Mouse (Mus musculus) liver, adult 2 months (tissue): ENCODE data around the gene Hspa1b. TPM values are rescaled to one million over a fixed set of nuclear protein-coding genes. Genes with fewer than 3 reads are reported as not detected.
A peak's percentile ranks its signal among the peaks of the same experiment; 100 is the strongest.
"Not testable (repeated sequence)": the region's sequence is repeated elsewhere in the genome, so short reads cannot be mapped to it uniquely, and the experiment has no call there.

Source experiments
- DNase-seq: peaks from one replicate; pipeline ENCODE4 v3.0.0-alpha.2; 2011; ENCODE audit warnings: low read depth, low spot score; ENCODE audit errors: extremely low read depth
- H3K27ac ChIP-seq: fragments of 200-500 bp; replicated peaks from 2 replicates; pipeline ENCODE4 v1.5.1; 2012; ENCODE audit warnings: low read depth, mild to moderate bottlenecking, control low read depth, inconsistent platforms, low read length; ENCODE audit not compliant: insufficient read depth
- H3K27me3 ChIP-seq: fragments of 200-500 bp; 2 replicates; pipeline ENCODE4 v1.6.1; 2012; ENCODE audit warnings: mild to moderate bottlenecking, moderate library complexity, low read length, inconsistent platforms; ENCODE audit not compliant: control insufficient read depth, insufficient read depth
- H3K36me3 ChIP-seq: fragments of 200-500 bp; 2 replicates; pipeline ENCODE4 v1.6.1; 2012; ENCODE audit warnings: low read length, inconsistent platforms; ENCODE audit not compliant: control insufficient read depth, insufficient read depth
- H3K4me1 ChIP-seq: fragments of 200-500 bp; 2 replicates; pipeline ENCODE4 v1.6.1; 2011; ENCODE audit warnings: low read length; ENCODE audit not compliant: control insufficient read depth, insufficient read depth
- H3K4me3 ChIP-seq: fragments of 200-500 bp; 2 replicates; pipeline ENCODE4 v1.5.1; 2011; ENCODE audit warnings: low read depth, mild to moderate bottlenecking, control low read depth, low read length, moderate library complexity; ENCODE audit not compliant: insufficient read depth
- H3K79me2 ChIP-seq: fragments of 200-500 bp; 2 replicates; pipeline ENCODE4 v1.6.1; 2012; ENCODE audit warnings: inconsistent platforms, mild to moderate bottlenecking, low read length, moderate library complexity; ENCODE audit not compliant: control insufficient read depth, insufficient read depth
- H3K9ac ChIP-seq: fragments of 200-500 bp; 2 replicates; pipeline ENCODE4 v1.6.1; 2012; ENCODE audit warnings: low read depth, mild to moderate bottlenecking, control low read depth, inconsistent platforms, low read length
- CTCF ChIP-seq: fragments of 200-500 bp; IDR thresholded peaks from 2 replicates; pipeline ENCODE4 v1.5.1; 2011; ENCODE audit warnings: low read depth, low read length, control low read depth
- POLR2A ChIP-seq: fragments of 200-500 bp; IDR thresholded peaks from 2 replicates; pipeline ENCODE4 v1.6.1; 2011; ENCODE audit warnings: low read length, control low read depth; ENCODE audit not compliant: insufficient read depth; ENCODE audit errors: extremely low read depth
- WGBS: fragments of 180-500 bp; shearing (Covaris S2); methylation state at CpG from one replicate; pipeline ENCODE4 v1.1.7; 2018; 5-methylcytosine and 5-hydroxymethylcytosine counted together
- polyA plus RNA-seq: library from polyadenylated mRNA; depleted of rRNA; stranded (reverse); fragments of >200 nt; gene quantifications from 2 replicates; pipeline ENCODE4 v1.2.3, GENCODE M21; 2012
- total RNA-seq: library from RNA; depleted of rRNA; stranded (reverse); fragments of >200 nt; gene quantifications from 2 replicates; pipeline ENCODE4 v1.2.3, GENCODE M21; 2014

Hspa1b gene
- total and polyA plus RNA-seq, 2 experiments = 3.6 to 10.0 TPM

DNA sequence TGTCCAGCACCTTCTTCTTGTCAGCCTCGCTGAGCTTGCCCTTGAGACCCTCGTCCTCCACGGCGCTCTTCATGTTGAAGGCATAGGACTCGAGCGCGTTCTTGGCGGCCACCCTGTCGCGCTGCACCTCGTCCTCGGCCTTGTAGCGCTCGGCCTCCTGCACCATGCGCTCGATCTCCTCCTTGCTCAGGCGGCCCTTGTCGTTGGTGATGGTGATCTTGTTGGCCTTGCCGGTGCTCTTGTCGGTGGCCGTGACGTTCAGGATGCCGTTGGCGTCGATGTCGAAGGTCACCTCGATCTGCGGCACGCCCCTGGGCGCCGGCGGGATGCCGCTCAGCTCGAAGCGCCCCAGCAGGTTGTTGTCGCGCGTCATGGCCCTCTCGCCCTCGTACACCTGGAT lies 1.7 kb downstream of the Hspa1b start:
- DNase-seq, H3K27me3 ChIP-seq, H3K27ac ChIP-seq, H3K9ac ChIP-seq, H3K79me2 ChIP-seq, H3K36me3 ChIP-seq, H3K4me1 ChIP-seq: not testable (repeated sequence)
- 9% methylated on average over 31 of the region's 40 CpGs for WGBS
- H3K4me3 ChIP-seq = peak overlapping the region; percentile 18; the same call in 1 of the 2 replicates

DNA sequence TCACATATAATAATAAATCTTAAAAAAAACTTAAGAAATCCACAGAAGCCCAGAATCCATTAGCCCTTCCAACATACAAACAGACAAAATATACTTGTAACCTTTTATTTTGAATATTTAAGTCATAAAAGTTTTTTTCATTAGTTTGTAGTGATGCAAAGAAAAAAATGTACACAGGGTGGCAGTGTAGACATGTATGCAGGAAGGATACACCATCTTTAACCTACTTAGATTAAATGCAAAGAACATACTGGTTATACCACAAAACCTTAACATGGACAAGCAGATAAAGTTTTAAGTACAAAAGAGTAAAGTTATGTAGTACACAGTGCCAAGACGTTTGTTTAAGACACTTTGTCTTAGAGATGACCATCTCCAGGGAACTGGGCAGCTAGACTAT lies 2.7 kb downstream of the Hspa1b start:
- no peak for DNase-seq
- TF ChIP-seq POLR2A (no peak), CTCF (no peak)
- WGBS = 30% methylated on average over 1 of the region's 1 CpGs
- Histone ChIP-seq H3K79me2 (peaks cover 5% of the 10 kb centered on the region; the same call in 1 of the 2 replicates), H3K27me3 (no peaks in the 10 kb centered on the region), H3K4me3 (no peak overlapping the region), H3K27ac (no peak overlapping the region), H3K9ac (no peak overlapping the region), H3K4me1 (peaks cover 7% of the 10 kb centered on the region), H3K36me3 (no peaks in the 10 kb centered on the region)

DNA sequence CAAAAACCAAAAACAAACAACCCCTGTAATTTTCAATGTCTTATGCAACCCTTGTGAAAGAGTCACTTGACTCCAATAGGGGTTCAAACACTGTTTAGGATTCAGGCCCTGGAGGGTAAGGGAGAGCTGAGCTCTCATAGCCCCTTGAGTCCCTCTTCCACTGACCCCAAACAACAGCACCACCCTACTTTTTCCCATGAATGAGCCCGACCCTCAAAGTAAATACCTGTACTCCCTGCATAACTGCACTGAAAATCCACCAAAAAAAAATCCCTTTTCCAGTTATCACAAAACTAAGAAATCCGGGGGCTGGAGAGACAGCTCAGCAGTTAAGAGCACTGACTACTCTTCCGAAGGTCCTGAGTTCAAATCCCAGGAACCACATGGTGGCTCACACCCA lies 3.2 kb downstream of the Hspa1b start:
- WGBS = 89% methylated on average over 3 of the region's 3 CpGs
- Histone ChIP-seq H3K27ac (peak overlapping the region; percentile 40; the same call in 1 of the 2 replicates), H3K27me3 (no peaks in the 10 kb centered on the region), H3K79me2 (peaks cover 5% of the 10 kb centered on the region; the same call in 1 of the 2 replicates), H3K9ac (no peak overlapping the region), H3K4me3 (no peak overlapping the region), H3K4me1 (peaks cover 8% of the 10 kb centered on the region), H3K36me3 (peaks cover 1% of the 10 kb centered on the region; the same call in 1 of the 2 replicates)
- TF ChIP-seq CTCF (no peak), POLR2A (no peak)
- DNase-seq = no peak

DNA sequence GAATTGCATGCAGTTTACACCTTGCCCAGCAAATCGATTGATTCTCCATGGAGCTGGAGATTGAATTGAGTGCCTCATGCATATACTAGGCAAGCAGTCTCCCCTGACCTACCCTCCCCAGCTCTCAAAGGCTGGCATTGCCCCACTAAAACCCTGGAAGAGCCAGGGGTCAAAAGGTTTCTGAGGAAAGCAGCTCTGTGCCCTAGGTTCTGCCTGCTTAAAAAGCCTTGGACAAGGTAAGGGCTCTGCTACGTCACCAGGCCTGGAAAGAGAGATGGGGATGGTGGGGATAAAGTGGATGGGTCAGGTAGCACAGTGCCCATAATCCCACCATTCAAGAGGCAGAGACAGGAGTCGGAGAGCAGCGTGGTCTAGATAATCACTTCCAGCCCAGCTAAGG lies 4.2 kb downstream of the Hspa1b start:
- H3K27me3 ChIP-seq = no peaks in the 10 kb centered on the region
- WGBS = 93% methylated on average over 4 of the region's 4 CpGs
- no peak overlapping the region for H3K4me3 ChIP-seq

DNA sequence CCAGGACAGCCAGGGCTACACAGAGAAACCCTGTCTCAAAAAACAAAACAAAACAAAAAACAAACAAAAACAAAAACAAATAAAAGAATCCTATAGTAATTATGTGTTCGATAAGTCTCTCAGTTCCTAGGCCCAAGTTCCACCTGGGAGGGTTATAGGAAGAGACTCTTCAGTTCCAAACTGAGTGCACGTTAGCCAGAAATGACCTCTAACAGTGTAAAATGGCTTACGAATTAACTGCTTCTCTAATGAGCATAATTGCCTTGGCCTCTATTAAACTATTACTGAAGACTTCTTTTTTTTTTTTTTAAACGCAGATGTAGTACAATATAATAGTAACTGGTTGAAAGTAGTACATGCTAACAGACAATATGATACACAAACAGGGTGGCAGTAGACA lies 5.1 kb downstream of the Hspa1b start:
- H3K36me3 ChIP-seq = peaks cover 7% of the 10 kb centered on the region; the same call in 1 of the 2 replicates
- DNase-seq = no peak
- no peak overlapping the region for H3K27ac ChIP-seq
- no peak overlapping the region for H3K4me3 ChIP-seq
- peaks cover 7% of the 10 kb centered on the region for H3K4me1 ChIP-seq
- peaks cover 5% of the 10 kb centered on the region; the same call in 1 of the 2 replicates for H3K79me2 ChIP-seq
- TF ChIP-seq POLR2A = no peak
- TF ChIP-seq CTCF = no peak
- H3K27me3 ChIP-seq = no peaks in the 10 kb centered on the region
- no peak overlapping the region for H3K9ac ChIP-seq
- WGBS = 96% methylated on average over 4 of the region's 4 CpGs

More for the DNA sequence above, 4.2 kb downstream of the Hspa1b start:
- H3K79me2 ChIP-seq = peaks cover 5% of the 10 kb centered on the region; the same call in 1 of the 2 replicates
- no peak overlapping the region for H3K27ac ChIP-seq
- peaks cover 7% of the 10 kb centered on the region for H3K4me1 ChIP-seq
- H3K36me3 ChIP-seq = peaks cover 6% of the 10 kb centered on the region; the same call in 1 of the 2 replicates
- no peak overlapping the region for H3K9ac ChIP-seq
- no peak for TF ChIP-seq POLR2A
- DNase-seq = no peak

DNA sequence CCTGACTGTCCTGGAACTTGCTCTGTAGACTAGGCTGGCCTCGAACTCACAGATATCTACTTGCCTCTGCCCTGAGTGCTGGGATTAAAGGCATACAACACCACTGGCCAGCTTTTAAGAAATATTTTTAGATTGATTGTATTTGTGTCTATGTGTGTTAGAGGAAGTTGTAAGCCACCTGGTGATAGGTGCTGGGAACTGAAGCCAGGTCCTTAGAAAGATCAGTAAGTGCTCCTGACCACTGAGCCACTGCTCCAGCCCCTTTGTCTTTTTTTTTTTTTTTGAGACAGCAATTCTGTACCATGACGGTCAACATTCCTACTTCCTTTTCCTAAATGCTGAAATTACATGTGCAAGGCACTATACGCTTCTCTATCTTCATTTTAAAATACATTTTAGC lies 5.8 kb downstream of the Hspa1b start:
- no peak overlapping the region; the same call in 1 of the 2 replicates for H3K27ac ChIP-seq
- no peak overlapping the region for H3K4me3 ChIP-seq
- peaks cover 7% of the 10 kb centered on the region; the same call in 1 of the 2 replicates for H3K36me3 ChIP-seq
- TF ChIP-seq POLR2A (no peak), CTCF (no peak)
- peaks cover 7% of the 10 kb centered on the region for H3K4me1 ChIP-seq
- WGBS = 89% methylated on average over 3 of the region's 3 CpGs
- no peaks in the 10 kb centered on the region for H3K27me3 ChIP-seq
- H3K9ac ChIP-seq = no peak overlapping the region
- no peak for DNase-seq
- H3K79me2 ChIP-seq = peaks cover 5% of the 10 kb centered on the region; the same call in 1 of the 2 replicates
